Mouse (Mus musculus): Measurements from ENCODE around the gene AC109138.7. TPM values are rescaled to one million over a fixed set of nuclear protein-coding genes. Genes with fewer than 3 reads are reported as not detected.

AC109138.7 gene
- polyA plus RNA-seq, 1 experiment from 2014 or later: not detected

DNA sequence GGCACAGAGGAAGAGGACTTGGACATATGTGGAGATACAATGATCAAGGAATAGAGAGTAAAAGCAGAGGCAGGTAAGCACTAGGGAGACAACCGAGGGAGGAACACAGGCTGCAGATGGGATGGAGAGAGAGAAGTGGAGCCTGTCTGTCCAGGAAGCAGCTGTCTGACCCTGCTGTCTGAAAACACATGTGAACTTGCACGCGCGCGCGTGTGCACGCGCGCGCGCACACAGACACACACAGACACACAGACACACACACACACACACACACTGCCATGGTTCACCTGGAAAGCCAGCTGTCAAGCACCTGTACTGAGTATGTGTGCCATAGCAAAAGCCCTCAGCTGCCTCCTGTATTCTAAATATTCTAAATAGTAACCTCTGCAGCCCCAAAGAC is 4.1 kb downstream of the AC109138.7 start:
- H3K4me1 ChIP-seq (ENCODE audit: control insufficient read depth, insufficient read depth, low read length): peaks cover 37% of the 10 kb centered on the region
- DNase-seq (ENCODE audit: low spot score): no peak
- 78% methylated on average over 11 of the region's 11 CpGs for WGBS
- peaks cover 8% of the 10 kb centered on the region for H3K36me3 ChIP-seq (ENCODE audit: control insufficient read depth, insufficient read depth, low read length)
- no peaks in the 10 kb centered on the region for H3K27me3 ChIP-seq (ENCODE audit: control insufficient read depth, insufficient read depth, low read length)
- H3K9ac ChIP-seq (ENCODE audit: low read length): no peak overlapping the region; the same call in 1 of the 2 replicates
- H3K27ac ChIP-seq (replicated peaks; ENCODE audit: low read depth, low read length): no peak overlapping the region
- H3K9me3 ChIP-seq (ENCODE audit: control insufficient read depth, low read length): no peaks in the 10 kb centered on the region
- ATAC-seq (ENCODE audit: insufficient number of reproducible peaks, low FRiP score, low TSS enrichment, low read depth): no peak
- no peak overlapping the region for H3K4me3 ChIP-seq (ENCODE audit: low read depth, low read length)
- H3K4me2 ChIP-seq (ENCODE audit: low read depth, severe bottlenecking): no peak overlapping the region

DNA sequence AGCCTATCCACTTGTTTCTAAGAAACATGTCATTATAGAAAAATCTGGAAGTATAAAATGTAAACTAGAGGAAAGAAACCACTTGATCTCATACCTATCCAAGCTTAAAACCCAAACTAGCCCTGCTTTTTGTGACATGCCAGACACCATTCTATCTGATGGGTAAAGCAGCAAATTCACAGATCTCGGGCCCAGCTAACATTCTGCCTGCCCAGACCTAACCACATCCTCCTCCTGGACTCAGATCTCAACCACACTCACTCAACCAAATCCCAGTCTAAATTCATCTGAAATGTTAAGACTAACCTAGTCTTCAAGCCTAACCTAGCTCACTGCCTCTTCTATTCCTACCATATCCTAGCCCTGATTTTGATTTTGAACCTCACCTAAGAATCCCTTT is 4.6 kb downstream of the AC109138.7 start:
- no peak for DNase-seq (ENCODE audit: low spot score)
- H3K9me3 ChIP-seq (ENCODE audit: control insufficient read depth, low read length): no peaks in the 10 kb centered on the region
- no peak overlapping the region for H3K9ac ChIP-seq (ENCODE audit: low read length)
- H3K4me2 ChIP-seq (ENCODE audit: low read depth, severe bottlenecking): no peak overlapping the region
- peaks cover 8% of the 10 kb centered on the region for H3K36me3 ChIP-seq (ENCODE audit: control insufficient read depth, insufficient read depth, low read length)
- no peak overlapping the region for H3K4me3 ChIP-seq (ENCODE audit: low read depth, low read length)
- ATAC-seq (ENCODE audit: insufficient number of reproducible peaks, low FRiP score, low TSS enrichment, low read depth): no peak
- no peaks in the 10 kb centered on the region for H3K27me3 ChIP-seq (ENCODE audit: control insufficient read depth, insufficient read depth, low read length)
- WGBS: 84% methylated on average over 1 of the region's 1 CpGs
- H3K27ac ChIP-seq (replicated peaks; ENCODE audit: low read depth, low read length): no peak overlapping the region
- peaks cover 33% of the 10 kb centered on the region for H3K4me1 ChIP-seq (ENCODE audit: control insufficient read depth, insufficient read depth, low read length)

DNA sequence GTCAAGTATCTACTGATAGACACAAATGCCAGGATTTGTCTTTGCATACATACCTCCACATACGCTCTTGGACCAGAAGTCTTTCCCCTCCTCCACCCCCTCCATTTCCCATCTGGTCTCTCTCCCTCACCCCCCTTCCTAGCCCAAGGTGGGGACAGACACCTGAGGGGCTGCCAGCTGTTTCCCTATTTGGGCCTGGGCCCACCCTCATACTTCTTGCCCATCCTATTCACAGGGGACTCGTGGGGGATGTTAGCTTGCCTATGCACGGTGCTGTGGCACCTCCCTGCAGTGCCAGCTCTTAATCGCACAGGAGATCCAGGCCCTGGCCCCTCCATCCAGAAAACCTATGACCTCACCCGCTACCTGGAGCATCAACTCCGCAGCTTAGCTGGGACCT is 5.8 kb downstream of the AC109138.7 start:
- Histone ChIP-seq H3K36me3 (ENCODE audit: control insufficient read depth, insufficient read depth, low read length) (peaks cover 8% of the 10 kb centered on the region), H3K4me2 (ENCODE audit: low read depth, severe bottlenecking) (no peak overlapping the region), H3K9ac (ENCODE audit: low read length) (no peak overlapping the region), H3K27ac (replicated peaks; ENCODE audit: low read depth, low read length) (no peak overlapping the region), H3K4me3 (ENCODE audit: low read depth, low read length) (no peak overlapping the region), H3K4me1 (ENCODE audit: control insufficient read depth, insufficient read depth, low read length) (peaks cover 30% of the 10 kb centered on the region), H3K9me3 (ENCODE audit: control insufficient read depth, low read length) (no peaks in the 10 kb centered on the region), H3K27me3 (ENCODE audit: control insufficient read depth, insufficient read depth, low read length) (no peaks in the 10 kb centered on the region)
- WGBS: 85% methylated on average over 6 of the region's 6 CpGs
- ATAC-seq (ENCODE audit: insufficient number of reproducible peaks, low FRiP score, low TSS enrichment, low read depth) (no peak), DNase-seq (ENCODE audit: low spot score) (no peak)

DNA sequence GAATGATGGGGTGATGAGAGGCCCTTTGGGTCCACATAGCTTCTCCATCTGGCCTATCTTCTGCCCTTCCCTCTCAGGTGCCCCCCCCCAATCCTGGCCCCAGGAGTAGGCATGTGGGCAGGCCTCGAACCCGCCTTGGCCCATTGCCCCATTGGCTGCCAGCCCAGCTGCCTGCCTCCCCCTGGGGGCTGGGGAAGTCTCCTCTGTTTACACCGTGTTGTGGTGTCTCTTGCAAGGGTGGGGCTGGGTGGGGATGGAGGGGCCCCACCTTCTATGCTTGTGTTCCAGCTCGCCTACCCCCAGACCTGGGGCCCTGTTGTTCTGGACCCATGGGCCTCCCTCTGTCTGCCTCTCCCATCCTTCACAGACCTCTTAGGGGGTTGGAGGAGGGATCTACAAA is 6.3 kb downstream of the AC109138.7 start:
- no peak overlapping the region for H3K4me3 ChIP-seq (ENCODE audit: low read depth, low read length)
- peaks cover 8% of the 10 kb centered on the region for H3K36me3 ChIP-seq (ENCODE audit: control insufficient read depth, insufficient read depth, low read length)
- WGBS: 73% methylated on average over 4 of the region's 4 CpGs
- ATAC-seq (ENCODE audit: insufficient number of reproducible peaks, low FRiP score, low TSS enrichment, low read depth) (no peak), DNase-seq (ENCODE audit: low spot score) (no peak)
- H3K4me1 ChIP-seq (ENCODE audit: control insufficient read depth, insufficient read depth, low read length): peaks cover 30% of the 10 kb centered on the region
- H3K27ac ChIP-seq (replicated peaks; ENCODE audit: low read depth, low read length): no peak overlapping the region
- H3K4me2 ChIP-seq (ENCODE audit: low read depth, severe bottlenecking): no peak overlapping the region
- H3K9me3 ChIP-seq (ENCODE audit: control insufficient read depth, low read length): no peaks in the 10 kb centered on the region
- no peak overlapping the region for H3K9ac ChIP-seq (ENCODE audit: low read length)
- no peaks in the 10 kb centered on the region for H3K27me3 ChIP-seq (ENCODE audit: control insufficient read depth, insufficient read depth, low read length)

DNA sequence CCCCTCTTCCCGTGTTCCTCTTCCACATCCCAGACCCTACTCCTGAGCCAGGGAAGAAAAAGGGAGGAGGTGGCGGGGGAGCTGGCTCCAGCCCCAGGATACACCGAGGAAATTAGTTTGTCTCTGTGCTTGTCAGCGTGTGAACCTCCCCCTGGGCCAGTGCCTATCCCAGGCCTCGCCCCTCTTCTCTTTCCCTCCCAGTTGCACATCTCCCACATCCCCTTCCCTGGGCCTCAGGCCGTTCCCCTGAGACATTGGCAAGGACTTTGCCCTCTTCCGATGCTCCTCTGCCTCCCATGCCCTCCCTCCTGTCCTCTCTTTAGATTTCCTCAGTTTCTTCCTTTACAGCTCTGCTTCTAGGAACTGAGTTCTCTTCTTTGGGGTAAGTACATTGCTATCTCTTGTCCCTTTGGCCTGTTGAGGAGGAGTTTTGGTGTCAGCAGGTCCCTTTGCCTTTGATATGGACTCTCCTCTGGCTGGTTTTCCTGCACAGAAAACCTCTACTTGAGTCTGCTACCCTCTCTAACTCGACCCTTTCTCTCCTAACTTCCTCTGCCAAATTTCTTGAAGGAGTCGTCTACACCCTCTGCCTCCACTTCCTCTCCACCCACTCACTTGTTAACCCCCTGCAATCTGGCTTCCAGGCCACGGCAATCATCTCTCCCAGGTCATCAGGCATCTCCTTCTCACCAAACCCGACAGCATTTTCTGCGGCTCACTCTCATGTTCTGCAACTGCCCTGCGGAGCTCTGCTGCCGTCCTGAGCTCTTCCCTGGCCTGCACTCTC is 7.0 kb downstream of the AC109138.7 start:
- Histone ChIP-seq H3K27me3 (ENCODE audit: control insufficient read depth, insufficient read depth, low read length) (no peaks in the 10 kb centered on the region), H3K4me3 (ENCODE audit: low read depth, low read length) (no peak overlapping the region), H3K9ac (ENCODE audit: low read length) (no peak overlapping the region), H3K4me2 (ENCODE audit: low read depth, severe bottlenecking) (no peak overlapping the region), H3K4me1 (ENCODE audit: control insufficient read depth, insufficient read depth, low read length) (peaks cover 24% of the 10 kb centered on the region), H3K27ac (replicated peaks; ENCODE audit: low read depth, low read length) (no peak overlapping the region), H3K9me3 (ENCODE audit: control insufficient read depth, low read length) (no peaks in the 10 kb centered on the region), H3K36me3 (ENCODE audit: control insufficient read depth, insufficient read depth, low read length) (peaks cover 8% of the 10 kb centered on the region)
- no peak for DNase-seq (ENCODE audit: low spot score)
- ATAC-seq (ENCODE audit: insufficient number of reproducible peaks, low FRiP score, low TSS enrichment, low read depth): no peak
- 33% methylated on average over 14 of the region's 14 CpGs for WGBS

DNA sequence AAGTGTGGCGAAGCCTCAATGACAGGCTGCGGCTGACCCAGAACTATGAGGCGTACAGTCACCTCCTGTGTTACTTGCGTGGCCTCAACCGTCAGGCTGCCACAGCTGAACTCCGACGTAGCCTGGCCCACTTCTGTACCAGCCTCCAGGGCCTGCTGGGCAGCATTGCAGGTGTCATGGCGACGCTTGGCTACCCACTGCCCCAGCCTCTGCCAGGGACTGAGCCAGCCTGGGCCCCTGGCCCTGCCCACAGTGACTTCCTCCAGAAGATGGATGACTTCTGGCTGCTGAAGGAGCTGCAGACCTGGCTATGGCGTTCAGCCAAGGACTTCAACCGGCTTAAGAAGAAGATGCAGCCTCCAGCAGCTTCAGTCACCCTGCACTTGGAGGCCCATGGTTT is 8.0 kb downstream of the AC109138.7 start:
- H3K9me3 ChIP-seq (ENCODE audit: control insufficient read depth, low read length): no peaks in the 10 kb centered on the region
- H3K4me2 ChIP-seq (ENCODE audit: low read depth, severe bottlenecking): no peak overlapping the region
- H3K4me1 ChIP-seq (ENCODE audit: control insufficient read depth, insufficient read depth, low read length): peaks cover 13% of the 10 kb centered on the region
- ATAC-seq (ENCODE audit: insufficient number of reproducible peaks, low FRiP score, low TSS enrichment, low read depth) (no peak), DNase-seq (ENCODE audit: low spot score) (no peak)
- WGBS: 76% methylated on average over 11 of the region's 11 CpGs
- H3K36me3 ChIP-seq (ENCODE audit: control insufficient read depth, insufficient read depth, low read length): peaks cover 8% of the 10 kb centered on the region
- H3K4me3 ChIP-seq (ENCODE audit: low read depth, low read length): no peak overlapping the region
- no peak overlapping the region for H3K9ac ChIP-seq (ENCODE audit: low read length)
- no peak overlapping the region for H3K27ac ChIP-seq (replicated peaks; ENCODE audit: low read depth, low read length)
- no peaks in the 10 kb centered on the region for H3K27me3 ChIP-seq (ENCODE audit: control insufficient read depth, insufficient read depth, low read length)

DNA sequence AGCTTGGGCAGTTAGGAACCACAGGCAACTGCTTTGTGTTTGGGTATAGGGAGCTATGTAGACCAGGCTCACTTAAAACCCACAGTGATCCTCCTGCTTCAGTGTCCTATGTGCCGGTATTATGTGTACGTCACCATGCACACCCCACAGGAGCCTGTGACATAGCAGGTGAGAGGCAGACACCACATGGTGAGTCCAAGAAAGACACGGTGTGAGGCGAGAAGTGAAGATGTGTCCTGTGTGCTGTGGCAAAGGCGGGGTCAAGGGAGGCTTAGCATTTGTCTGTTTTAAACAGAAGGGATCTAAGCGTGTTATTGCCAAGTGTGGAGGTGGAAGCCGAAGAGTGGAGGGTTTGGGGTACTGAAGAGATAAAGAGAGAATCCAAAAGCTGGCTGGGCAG is 12.6 kb downstream of the AC109138.7 start:
- 92% methylated on average over 7 of the region's 7 CpGs for WGBS
- H3K9ac ChIP-seq (ENCODE audit: low read length): no peak overlapping the region
- H3K27ac ChIP-seq (replicated peaks; ENCODE audit: low read depth, low read length): no peak overlapping the region
- no peak for DNase-seq (ENCODE audit: low spot score)
- H3K36me3 ChIP-seq (ENCODE audit: control insufficient read depth, insufficient read depth, low read length): peaks cover 8% of the 10 kb centered on the region
- no peak overlapping the region for H3K4me3 ChIP-seq (ENCODE audit: low read depth, low read length)
- H3K9me3 ChIP-seq (ENCODE audit: control insufficient read depth, low read length): no peaks in the 10 kb centered on the region
- H3K4me1 ChIP-seq (ENCODE audit: control insufficient read depth, insufficient read depth, low read length): 0 out of 2 replicates have a peak, but pooled peaks cover 3% of the 10 kb centered on the region
- no peaks in the 10 kb centered on the region for H3K27me3 ChIP-seq (ENCODE audit: control insufficient read depth, insufficient read depth, low read length)
- no peak overlapping the region for H3K4me2 ChIP-seq (ENCODE audit: low read depth, severe bottlenecking)
- no peak for ATAC-seq (ENCODE audit: insufficient number of reproducible peaks, low FRiP score, low TSS enrichment, low read depth)

DNA sequence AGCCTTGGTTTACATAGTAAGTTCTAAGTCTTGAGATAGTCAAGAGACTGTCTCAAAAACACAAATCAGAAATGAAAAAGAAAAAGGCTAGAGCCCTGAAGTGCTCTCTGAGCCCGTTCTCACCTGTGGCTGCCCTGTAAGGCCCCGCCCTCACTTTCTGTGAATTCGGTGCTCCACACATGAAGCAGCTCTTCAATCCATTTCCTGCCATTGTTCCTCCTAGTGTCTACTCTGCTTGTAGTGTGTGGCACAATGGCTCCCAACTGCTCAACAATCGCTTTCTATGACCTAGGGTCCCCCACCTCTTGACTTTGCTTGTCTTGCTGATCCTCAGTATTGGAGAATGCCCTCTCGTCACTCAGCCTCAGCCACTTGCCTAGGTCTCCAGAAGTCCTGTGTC is 13.3 kb downstream of the AC109138.7 start:
- no peak overlapping the region for H3K27ac ChIP-seq (replicated peaks; ENCODE audit: low read depth, low read length)
- WGBS: 72% methylated on average over 5 of the region's 5 CpGs
- H3K9me3 ChIP-seq (ENCODE audit: control insufficient read depth, low read length): no peaks in the 10 kb centered on the region
- H3K36me3 ChIP-seq (ENCODE audit: control insufficient read depth, insufficient read depth, low read length): peaks cover 4% of the 10 kb centered on the region
- 0 out of 2 replicates have a peak, but pooled peaks cover 6% of the 10 kb centered on the region for H3K4me1 ChIP-seq (ENCODE audit: control insufficient read depth, insufficient read depth, low read length)
- no peaks in the 10 kb centered on the region for H3K27me3 ChIP-seq (ENCODE audit: control insufficient read depth, insufficient read depth, low read length)
- H3K4me2 ChIP-seq (ENCODE audit: low read depth, severe bottlenecking): no peak overlapping the region
- no peak overlapping the region for H3K4me3 ChIP-seq (ENCODE audit: low read depth, low read length)
- ATAC-seq (ENCODE audit: insufficient number of reproducible peaks, low FRiP score, low TSS enrichment, low read depth): no peak
- DNase-seq (ENCODE audit: low spot score): no peak
- no peak overlapping the region for H3K9ac ChIP-seq (ENCODE audit: low read length)

All from limb, embryonic 11.5 days (tissue).